Mouse (Mus musculus): ENCODE data around the gene Zcchc24. TPM values are rescaled to one million over a fixed set of nuclear protein-coding genes. Genes with fewer than 3 reads are reported as not detected.

Zcchc24 gene
- polyA plus RNA-seq, 2 experiments: 5.7 TPM

GRCm38 (mm10) chr14:25783220-25783619 lies 14.4 kb upstream of the Zcchc24 start:
- H3K9ac ChIP-seq (replicated peaks): no peak overlapping the region
- H3K27ac ChIP-seq: no peak overlapping the region
- H3K4me2 ChIP-seq (ENCODE audit: low read depth): no peak overlapping the region
- 49% methylated on average over 7 of the region's 7 CpGs for WGBS (ENCODE audit: insufficient replicate concordance)
- H3K27me3 ChIP-seq (ENCODE audit: control insufficient read depth, insufficient read depth, low read length): no peaks in the 10 kb centered on the region
- DNase-seq (ENCODE audit: low read depth in 3 of 3, low spot score in 3 of 3): no peak
- no peaks in the 10 kb centered on the region for H3K36me3 ChIP-seq (replicated peaks; ENCODE audit: control insufficient read depth, insufficient read depth, low read depth)
- no peak for TF ChIP-seq CTCF (IDR thresholded peaks at IDR 0.05; ENCODE audit: low read depth)
- no peak for TF ChIP-seq EP300 (IDR thresholded peaks at IDR 0.05; ENCODE audit: low read depth)
- H3K9me3 ChIP-seq (ENCODE audit: control insufficient read depth, low read length): no peaks in the 10 kb centered on the region
- no peak overlapping the region for H3K4me3 ChIP-seq (ENCODE audit: insufficient read depth in 1 of 2, low read depth in 2 of 2, low read length in 2 of 2)
- H3K4me1 ChIP-seq (replicated peaks; ENCODE audit: control insufficient read depth in 2 of 2, insufficient read depth in 2 of 2, low read length in 1 of 2): no peaks in the 10 kb centered on the region
- no peak for ATAC-seq (ENCODE audit: insufficient read depth)

DNA sequence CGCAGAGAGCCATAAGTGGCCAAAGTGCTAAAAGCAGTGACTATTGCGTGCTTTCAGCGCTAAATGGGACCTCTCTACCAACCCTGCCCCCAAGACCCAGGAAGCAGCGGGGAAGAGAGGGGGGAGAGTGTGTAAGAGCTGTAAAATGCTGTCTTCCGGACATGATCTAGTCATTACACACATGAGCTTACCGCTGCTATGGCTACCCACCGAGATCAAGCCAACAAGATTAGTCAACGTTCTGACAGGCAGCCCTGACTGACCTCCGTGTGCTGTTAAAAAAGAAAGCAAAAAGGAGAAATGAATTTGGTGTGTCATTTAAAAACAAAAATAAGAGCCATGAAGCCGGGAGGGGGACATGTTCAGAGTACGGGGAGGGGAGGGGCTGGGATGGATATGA lies 11.8 kb upstream of the Zcchc24 start:
- H3K36me3 ChIP-seq (replicated peaks; ENCODE audit: control insufficient read depth, insufficient read depth, low read depth): no peaks in the 10 kb centered on the region
- WGBS (ENCODE audit: insufficient replicate concordance): 57% methylated on average over 11 of the region's 11 CpGs
- no peaks in the 10 kb centered on the region for H3K27me3 ChIP-seq (ENCODE audit: control insufficient read depth, insufficient read depth, low read length)

GRCm38 (mm10) chr14:25776294-25776693 lies 7.5 kb upstream of the Zcchc24 start:
- ATAC-seq (ENCODE audit: insufficient read depth) (no peak), DNase-seq (ENCODE audit: low read depth in 3 of 3, low spot score in 3 of 3) (no peak)
- Histone ChIP-seq H3K4me3 (ENCODE audit: insufficient read depth in 1 of 2, low read depth in 2 of 2, low read length in 2 of 2) (no peak overlapping the region), H3K4me2 (ENCODE audit: low read depth) (no peak overlapping the region), H3K4me1 (replicated peaks; ENCODE audit: control insufficient read depth in 2 of 2, insufficient read depth in 2 of 2, low read length in 1 of 2) (peaks cover 0 to 23% of the 10 kb centered on the region in 2 experiments; a peak in 2 of 4 replicates), H3K27ac (no peak overlapping the region), H3K9me3 (ENCODE audit: control insufficient read depth, low read length) (no peaks in the 10 kb centered on the region), H3K9ac (replicated peaks) (no peak overlapping the region), H3K27me3 (ENCODE audit: control insufficient read depth, insufficient read depth, low read length) (no peaks in the 10 kb centered on the region), H3K36me3 (replicated peaks; ENCODE audit: control insufficient read depth, insufficient read depth, low read depth) (no peaks in the 10 kb centered on the region)
- 62% methylated on average over 6 of the region's 6 CpGs for WGBS (ENCODE audit: insufficient replicate concordance)
- TF ChIP-seq EP300 (IDR thresholded peaks at IDR 0.05; ENCODE audit: low read depth) (no peak), CTCF (IDR thresholded peaks at IDR 0.05; ENCODE audit: low read depth) (no peak)

More for the DNA sequence above, 11.8 kb upstream of the Zcchc24 start:
- H3K27ac ChIP-seq: no peak overlapping the region
- H3K4me3 ChIP-seq (ENCODE audit: insufficient read depth in 1 of 2, low read depth in 2 of 2, low read length in 2 of 2): no peak overlapping the region
- no peak overlapping the region for H3K4me2 ChIP-seq (ENCODE audit: low read depth)
- DNase-seq (ENCODE audit: low read depth in 3 of 3, low spot score in 3 of 3): no peak
- no peak for TF ChIP-seq CTCF (IDR thresholded peaks at IDR 0.05; ENCODE audit: low read depth)
- TF ChIP-seq EP300 (IDR thresholded peaks at IDR 0.05; ENCODE audit: low read depth): no peak
- ATAC-seq (ENCODE audit: insufficient read depth): no peak
- peaks cover 0 to 4% of the 10 kb centered on the region in 2 experiments; a peak in 2 of 4 replicates for H3K4me1 ChIP-seq (replicated peaks; ENCODE audit: control insufficient read depth in 2 of 2, insufficient read depth in 2 of 2, low read length in 1 of 2)
- no peak overlapping the region for H3K9ac ChIP-seq (replicated peaks)
- no peaks in the 10 kb centered on the region for H3K9me3 ChIP-seq (ENCODE audit: control insufficient read depth, low read length)

GRCm38 (mm10) chr14:25774100-25774499 lies 5.3 kb upstream of the Zcchc24 start:
- no peak for TF ChIP-seq EP300 (IDR thresholded peaks at IDR 0.05; ENCODE audit: low read depth)
- TF ChIP-seq CTCF (IDR thresholded peaks at IDR 0.05; ENCODE audit: low read depth): no peak
- DNase-seq (ENCODE audit: low read depth in 3 of 3, low spot score in 3 of 3): peak in 1 of 3 experiments; percentile 24
- Histone ChIP-seq H3K4me3 (ENCODE audit: insufficient read depth in 1 of 2, low read depth in 2 of 2, low read length in 2 of 2) (no peak overlapping the region), H3K27ac (no peak overlapping the region; the same call in 1 of the 2 replicates), H3K9ac (replicated peaks) (no peak overlapping the region), H3K9me3 (ENCODE audit: control insufficient read depth, low read length) (no peaks in the 10 kb centered on the region), H3K4me1 (replicated peaks; ENCODE audit: control insufficient read depth in 2 of 2, insufficient read depth in 2 of 2, low read length in 1 of 2) (peaks cover 0 to 23% of the 10 kb centered on the region in 2 experiments; a peak in 2 of 4 replicates), H3K4me2 (ENCODE audit: low read depth) (no peak overlapping the region), H3K27me3 (ENCODE audit: control insufficient read depth, insufficient read depth, low read length) (no peaks in the 10 kb centered on the region), H3K36me3 (replicated peaks; ENCODE audit: control insufficient read depth, insufficient read depth, low read depth) (no peaks in the 10 kb centered on the region)
- no peak; the same call in 1 of the 2 replicates for ATAC-seq (ENCODE audit: insufficient read depth)
- 26% methylated on average over 5 of the region's 5 CpGs for WGBS (ENCODE audit: insufficient replicate concordance)

GRCm38 (mm10) chr14:25773039-25773438 lies 4.2 kb upstream of the Zcchc24 start:
- Histone ChIP-seq H3K4me1 (replicated peaks; ENCODE audit: control insufficient read depth in 2 of 2, insufficient read depth in 2 of 2, low read length in 1 of 2) (peaks cover 0 to 23% of the 10 kb centered on the region in 2 experiments; a peak in 2 of 4 replicates), H3K27ac (no peak overlapping the region), H3K36me3 (replicated peaks; ENCODE audit: control insufficient read depth, insufficient read depth, low read depth) (no peaks in the 10 kb centered on the region), H3K27me3 (ENCODE audit: control insufficient read depth, insufficient read depth, low read length) (peaks cover 6% of the 10 kb centered on the region; the same call in 1 of the 2 replicates), H3K9ac (replicated peaks) (no peak overlapping the region), H3K4me2 (ENCODE audit: low read depth) (no peak overlapping the region), H3K4me3 (ENCODE audit: insufficient read depth in 1 of 2, low read depth in 2 of 2, low read length in 2 of 2) (no peak overlapping the region), H3K9me3 (ENCODE audit: control insufficient read depth, low read length) (no peaks in the 10 kb centered on the region)
- no peak for DNase-seq (ENCODE audit: low read depth in 3 of 3, low spot score in 3 of 3)
- ATAC-seq (ENCODE audit: insufficient read depth): no peak
- 5% methylated on average over 4 of the region's 4 CpGs for WGBS (ENCODE audit: insufficient replicate concordance)
- TF ChIP-seq CTCF (IDR thresholded peaks at IDR 0.05; ENCODE audit: low read depth) (no peak), EP300 (IDR thresholded peaks at IDR 0.05; ENCODE audit: low read depth) (no peak)
